Mouse (Mus musculus) bone marrow macrophage, adult 2 months (primary cell): ENCODE data around the gene Ccdc13.

Experiments
- CTCF ChIP-seq: IDR thresholded peaks from 2 replicates; pipeline ENCODE4 v1.5.1; 2012; ENCODE audit warnings: low read depth, mild to moderate bottlenecking, low read length, moderate library complexity
- POLR2A ChIP-seq: IDR thresholded peaks from 2 replicates; pipeline ENCODE4 v1.6.1; 2012; ENCODE audit warnings: mild to moderate bottlenecking, low read depth, low read length, borderline replicate concordance

GRCm38 (mm10) chr9:121859345-121859744, 20.1 kb upstream of the Ccdc13 start:
- TF ChIP-seq CTCF (no peak), POLR2A (no peak)
